Mouse (Mus musculus) 3134 (cell line): Measurements from ENCODE around the gene Gtpbp6.
"Not testable (repeated sequence)": the region's sequence is repeated elsewhere in the genome, so short reads cannot be mapped to it uniquely, and the experiment has no call there.

Experiments
- DNase-seq: peaks from one replicate; pipeline ENCODE4 v3.0.0-alpha.2; 2011; ENCODE audit warnings: low spot score; ENCODE audit not compliant: insufficient read length; ENCODE audit errors: extremely low read depth

The Gtpbp6 gene

DNA sequence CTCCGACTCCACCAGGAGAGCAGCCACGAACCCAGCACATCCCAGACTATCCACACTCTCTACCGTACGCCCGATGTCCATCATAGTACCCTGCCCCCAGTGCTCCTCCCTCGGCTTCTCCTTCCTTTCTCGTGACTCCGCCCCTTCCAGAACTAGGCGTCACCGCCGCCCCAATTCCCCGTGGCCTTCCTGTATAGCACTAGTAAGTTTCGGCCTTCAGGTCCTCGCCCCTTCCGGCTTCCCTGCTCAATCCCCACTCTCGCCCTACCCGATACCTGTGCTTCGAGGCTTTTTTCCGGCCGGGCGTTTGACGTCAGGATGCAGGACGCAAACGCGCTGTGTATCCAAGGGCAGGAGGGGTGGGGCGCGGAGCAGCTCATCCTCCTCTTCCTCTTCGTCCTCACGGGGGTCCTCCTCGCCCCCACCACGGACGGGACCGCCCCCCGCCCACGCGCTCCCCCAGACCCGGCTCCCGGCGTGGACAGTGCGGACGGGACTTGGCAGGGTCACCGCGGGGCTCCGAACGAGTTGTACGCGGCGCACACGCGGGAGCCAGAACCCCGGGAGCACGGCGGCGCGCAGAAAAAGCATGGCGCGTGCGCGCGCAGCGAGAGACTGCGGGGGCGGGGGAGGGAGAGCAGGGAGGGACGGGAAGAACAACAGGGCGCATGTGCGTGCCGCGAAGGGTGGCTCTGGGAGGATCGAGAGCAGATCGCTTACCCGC, at the start of gene Gtpbp6:
Gtpbp6 (minus strand) TSS at position 617 of the 724 bp plus-strand sequence.
- peak; percentile 95 for DNase-seq

DNA sequence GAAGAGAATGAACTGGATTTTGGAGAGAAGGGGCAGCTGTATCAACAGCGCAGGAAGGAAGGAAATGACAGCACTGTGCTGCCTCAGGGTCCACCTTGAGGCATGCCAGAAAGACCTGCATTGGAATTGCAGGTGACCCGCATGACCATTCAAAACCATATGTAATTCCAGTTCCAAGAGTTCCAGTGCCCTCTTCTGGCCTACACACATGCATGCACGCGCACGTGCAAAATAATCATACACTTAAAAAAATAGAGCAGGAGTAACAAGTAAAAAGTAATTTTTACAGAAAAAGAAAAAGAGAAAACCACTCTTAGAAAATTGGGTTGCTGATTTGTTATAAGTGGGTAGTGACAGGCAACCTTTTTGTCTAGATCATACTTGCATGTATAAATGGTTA, 35.0 kb upstream of the Gtpbp6 start:
- no peak for DNase-seq

DNA sequence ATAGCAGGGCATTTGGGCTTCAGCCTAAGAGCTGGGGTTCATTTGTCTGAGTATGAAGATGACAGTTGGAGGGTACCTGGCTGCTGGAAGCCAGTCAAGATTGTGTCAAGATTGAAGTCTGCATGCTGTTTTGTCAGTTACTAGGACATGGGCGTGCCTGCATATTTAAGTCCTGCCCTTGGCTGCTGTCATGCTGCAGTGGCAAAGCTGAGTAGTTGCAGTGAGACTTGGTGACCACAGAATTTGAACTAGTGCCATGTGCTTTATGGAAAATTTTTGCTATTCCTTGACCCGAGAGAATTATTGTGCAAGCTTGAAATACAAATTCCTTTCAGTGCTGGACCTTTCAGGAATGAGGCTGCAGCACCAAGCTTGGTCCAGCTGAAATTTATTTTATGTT, 34.3 kb upstream of the Gtpbp6 start:
- DNase-seq = peak; percentile 35

DNA sequence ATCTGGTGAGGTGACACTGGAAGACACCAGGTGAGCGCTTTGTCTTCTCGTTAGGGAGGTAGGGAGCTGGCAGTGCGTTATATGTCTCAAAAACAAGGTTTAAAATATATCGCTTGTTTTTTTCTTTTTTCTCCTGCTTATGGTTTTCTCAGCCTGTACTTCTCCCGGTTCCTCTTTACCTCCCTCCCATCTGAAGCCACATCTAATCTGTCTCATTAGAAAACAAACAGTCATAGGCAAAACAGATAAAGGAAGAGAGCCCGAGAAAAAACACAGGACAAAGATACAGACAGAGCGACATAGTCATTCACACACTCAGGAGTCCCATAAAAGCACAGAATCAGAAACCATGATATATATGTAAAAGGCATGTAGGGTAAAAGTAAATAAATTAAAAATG, 32.4 kb upstream of the Gtpbp6 start:
- no peak for DNase-seq

DNA sequence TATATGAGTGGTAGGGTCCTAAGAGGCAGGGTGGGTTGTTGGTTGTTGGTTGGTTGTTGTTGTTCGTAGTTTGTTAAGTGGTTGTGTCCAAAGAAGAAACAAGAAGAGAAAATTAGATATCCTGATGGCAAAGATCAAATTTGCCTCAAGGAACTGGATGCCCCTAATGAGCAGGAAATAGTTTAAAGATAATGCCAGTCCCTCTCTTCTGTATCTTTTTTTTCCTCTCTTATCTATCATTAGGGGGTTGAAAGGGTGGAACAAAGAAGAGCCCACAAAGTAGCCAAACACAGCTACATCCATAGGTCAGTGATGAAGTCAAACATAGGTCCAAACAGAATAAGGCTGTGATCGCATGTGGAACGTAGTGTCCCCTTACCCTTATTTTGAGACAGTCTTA, 31.3 kb upstream of the Gtpbp6 start:
- no peak for DNase-seq

DNA sequence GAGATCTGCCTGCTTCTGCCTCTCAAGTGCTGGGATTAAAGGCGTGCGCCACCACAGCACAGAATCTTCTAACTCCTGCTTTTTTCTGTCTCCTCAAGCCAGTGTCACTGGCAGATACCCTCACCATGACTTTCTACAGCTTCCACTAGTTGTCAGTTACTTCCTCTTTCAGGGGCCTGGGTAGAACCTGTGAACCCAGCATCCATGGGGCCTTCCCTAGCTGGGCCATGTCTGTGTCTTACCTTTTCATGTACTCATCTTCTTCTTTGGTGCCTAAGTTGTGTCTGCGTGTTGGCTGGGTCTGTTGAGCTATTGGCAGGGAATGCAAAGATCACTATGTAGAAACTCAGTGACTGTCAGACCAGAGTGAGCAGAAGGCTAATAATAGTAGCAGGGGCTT, 29.8 kb upstream of the Gtpbp6 start:
- no peak for DNase-seq

DNA sequence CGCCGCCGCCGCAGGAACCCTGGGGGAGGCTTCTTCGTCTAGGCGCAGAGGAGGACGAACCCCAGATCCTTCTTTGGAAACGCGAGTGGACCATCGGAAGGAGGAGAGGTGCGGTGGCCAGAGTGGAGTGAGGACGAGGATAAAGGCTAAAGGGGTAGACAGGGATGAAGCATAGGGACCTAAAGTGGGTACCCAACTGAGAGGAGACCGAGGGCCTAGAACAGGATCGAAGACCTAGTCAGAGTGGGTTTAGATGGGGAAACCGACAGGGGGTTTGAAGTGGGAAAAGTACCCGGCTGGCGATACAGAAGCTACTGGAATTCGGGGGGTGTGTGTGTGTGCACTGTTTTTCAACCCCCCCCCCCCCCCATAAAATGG, 28.1 kb upstream of the Gtpbp6 start:
- DNase-seq = no peak

DNA sequence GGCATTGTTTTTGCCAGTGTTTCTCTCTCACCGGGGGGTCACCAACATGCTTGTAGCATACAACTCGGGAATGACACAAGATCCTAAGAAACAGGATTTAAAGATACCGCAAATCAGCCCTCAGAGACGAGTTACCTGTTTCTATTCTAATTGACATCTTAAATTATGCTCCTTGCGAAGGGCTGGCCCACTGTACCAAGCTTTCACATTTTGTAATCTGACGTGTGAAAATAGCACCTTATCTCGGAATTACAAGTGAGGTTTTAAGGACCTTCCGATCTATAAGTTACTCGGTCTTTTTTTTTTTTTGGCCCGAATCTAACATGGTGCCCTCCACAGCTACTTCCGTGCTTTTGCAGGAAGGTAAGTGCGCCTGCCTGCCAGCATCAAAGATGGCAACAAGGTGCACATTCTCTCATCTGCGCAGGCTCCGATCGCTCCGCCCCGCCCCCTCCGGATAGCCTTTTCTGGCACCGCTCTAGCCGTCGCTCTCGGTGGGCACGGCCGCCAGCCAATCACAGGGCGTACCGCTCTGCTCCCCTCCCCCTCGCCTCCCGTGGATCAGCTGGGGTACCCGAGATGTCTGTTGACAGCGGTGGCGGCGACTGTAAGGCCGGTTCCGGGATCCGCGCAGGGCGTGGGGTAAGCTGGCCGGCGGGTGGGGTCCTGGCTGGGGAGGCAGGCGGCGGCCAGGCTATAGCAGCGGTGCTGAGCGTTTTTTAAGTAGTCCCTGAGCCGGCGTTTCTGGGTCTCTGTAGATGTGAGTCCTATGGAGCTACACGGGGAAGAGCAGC, 27.5 kb upstream of the Gtpbp6 start, which contains the start of gene Chfr:
Chfr (plus strand) TSS at position 550 of the 794 bp plus-strand sequence.
- DNase-seq = peak; percentile 98

DNA sequence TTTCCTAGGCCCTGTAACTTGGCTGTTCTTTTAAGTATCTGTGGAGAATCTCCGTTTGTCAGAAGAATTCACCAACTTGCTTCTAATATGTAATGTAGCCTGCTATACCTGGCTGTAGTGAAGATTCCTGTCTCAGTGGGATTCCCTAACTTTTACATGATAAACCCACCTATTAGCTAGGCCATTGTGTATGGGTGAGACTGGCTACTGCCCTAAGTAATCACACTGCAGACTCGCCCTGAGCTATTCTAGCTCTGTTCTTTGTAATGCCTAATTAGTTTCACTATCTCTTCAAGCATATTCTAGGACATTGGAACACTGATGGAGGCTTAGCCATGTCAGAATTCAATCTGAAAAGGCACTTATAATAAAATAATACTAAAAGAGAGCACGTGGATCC, 14.4 kb upstream of the Gtpbp6 start:
- not testable (repeated sequence) for DNase-seq

DNA sequence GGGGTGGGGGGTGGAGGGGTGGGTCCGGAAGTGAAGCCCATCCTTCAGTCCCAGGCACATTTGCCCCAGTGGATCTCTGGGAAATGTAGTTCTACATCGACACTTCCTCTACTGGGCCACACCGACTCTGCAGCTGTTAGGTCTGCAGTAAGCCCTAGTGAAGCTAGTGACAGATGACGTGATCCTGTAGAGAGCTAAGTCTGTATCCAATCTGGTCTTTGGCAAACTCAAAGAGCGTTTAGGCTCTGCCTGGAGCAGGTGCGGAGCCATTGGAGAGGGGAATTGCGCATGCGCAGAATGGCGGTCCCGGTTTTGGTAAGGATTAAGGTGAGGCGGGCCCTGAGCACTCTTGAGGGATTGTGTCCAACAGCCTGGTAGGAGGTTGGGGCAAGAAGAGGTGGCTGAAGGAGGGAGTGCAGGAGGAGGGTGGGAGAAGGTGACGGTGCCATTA, 2.0 kb upstream of the Gtpbp6 start, which contains the start of gene Zfp605:
Zfp605 (plus strand) TSS at position 102 of the 451 bp plus-strand sequence.
- DNase-seq = peak; percentile 44

DNA sequence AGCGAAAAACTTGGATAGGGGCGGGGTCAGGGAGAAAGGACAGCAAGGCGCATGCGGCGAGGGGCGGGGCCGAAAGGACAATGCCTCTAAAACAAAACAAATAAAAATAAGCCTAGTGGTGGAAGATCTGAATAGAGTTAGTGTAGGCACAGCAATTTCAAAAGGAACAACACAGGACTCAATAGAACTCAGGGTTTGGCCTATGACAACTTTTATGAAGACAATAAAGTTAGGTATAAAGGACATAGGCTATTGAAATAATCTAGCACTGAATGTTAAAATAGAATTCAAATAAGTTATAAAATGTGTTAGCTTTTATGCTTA, 270 bp upstream of the Gtpbp6 start:
- DNase-seq = no peak

DNA sequence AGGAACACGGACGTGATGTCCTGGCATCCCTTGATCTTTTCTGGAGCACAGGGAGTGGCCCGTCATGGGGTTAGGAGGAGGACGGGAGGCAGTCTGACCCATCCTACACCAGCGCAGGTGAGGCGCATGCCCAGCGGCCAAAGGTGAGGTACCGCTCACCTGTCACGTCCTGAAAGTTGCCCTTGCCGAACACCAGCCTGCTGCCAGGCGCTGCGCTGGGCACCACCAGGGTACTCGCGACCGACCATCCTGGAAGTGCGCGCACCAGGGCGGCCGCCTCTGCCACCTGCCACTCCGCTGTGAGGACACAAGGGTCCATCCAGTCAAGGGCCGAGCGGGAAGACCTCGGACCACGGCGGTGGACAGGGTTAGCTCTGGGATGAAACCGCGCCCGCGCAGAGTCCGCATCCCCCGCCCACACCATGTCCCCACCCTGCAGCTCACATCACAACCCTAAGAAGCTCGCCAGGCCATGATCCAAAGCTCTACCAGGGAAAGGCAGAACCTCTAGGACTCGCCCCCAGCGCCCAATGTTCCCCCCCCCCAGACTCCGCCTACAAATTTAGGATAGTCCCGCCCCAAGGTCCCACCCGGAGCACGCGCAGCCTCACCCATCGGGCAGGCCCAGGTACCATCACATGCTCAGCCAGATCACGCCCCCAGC, 964 bp downstream of the Gtpbp6 start:
- DNase-seq = no peak

DNA sequence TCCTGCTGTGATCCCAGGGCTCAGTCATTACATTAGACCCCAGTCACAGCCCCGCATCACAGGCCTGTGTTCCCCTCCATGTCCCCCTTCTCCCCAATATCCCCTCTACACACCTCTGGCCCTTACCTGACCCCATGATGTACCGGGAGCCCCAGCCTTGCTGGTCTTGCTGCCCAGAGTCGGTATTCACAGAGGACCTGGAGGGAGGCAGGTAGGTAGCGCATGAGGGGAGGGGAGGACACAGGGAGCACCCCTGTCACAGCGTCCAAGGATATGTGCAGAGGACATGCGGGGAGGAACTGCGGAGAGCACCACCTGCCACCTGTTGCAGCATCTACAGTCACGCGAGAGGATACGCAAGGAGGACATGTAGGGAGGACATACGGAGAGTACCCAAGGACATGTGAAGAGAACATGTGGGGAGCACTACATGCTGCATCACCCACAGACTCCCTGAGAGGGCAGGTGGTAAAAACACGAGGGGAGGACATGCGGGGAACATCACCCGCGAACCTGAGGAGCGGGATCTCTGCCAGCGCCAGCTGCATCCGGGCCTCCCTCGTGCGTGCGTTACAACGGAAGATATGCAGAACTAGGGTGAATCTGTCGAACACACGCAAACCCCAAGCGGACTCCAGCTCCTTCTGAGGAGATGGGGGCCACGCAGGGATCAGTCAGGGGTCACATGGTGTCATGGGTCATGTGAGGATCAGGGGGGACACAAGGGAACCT, 1.7 kb downstream of the Gtpbp6 start:
- no peak for DNase-seq

DNA sequence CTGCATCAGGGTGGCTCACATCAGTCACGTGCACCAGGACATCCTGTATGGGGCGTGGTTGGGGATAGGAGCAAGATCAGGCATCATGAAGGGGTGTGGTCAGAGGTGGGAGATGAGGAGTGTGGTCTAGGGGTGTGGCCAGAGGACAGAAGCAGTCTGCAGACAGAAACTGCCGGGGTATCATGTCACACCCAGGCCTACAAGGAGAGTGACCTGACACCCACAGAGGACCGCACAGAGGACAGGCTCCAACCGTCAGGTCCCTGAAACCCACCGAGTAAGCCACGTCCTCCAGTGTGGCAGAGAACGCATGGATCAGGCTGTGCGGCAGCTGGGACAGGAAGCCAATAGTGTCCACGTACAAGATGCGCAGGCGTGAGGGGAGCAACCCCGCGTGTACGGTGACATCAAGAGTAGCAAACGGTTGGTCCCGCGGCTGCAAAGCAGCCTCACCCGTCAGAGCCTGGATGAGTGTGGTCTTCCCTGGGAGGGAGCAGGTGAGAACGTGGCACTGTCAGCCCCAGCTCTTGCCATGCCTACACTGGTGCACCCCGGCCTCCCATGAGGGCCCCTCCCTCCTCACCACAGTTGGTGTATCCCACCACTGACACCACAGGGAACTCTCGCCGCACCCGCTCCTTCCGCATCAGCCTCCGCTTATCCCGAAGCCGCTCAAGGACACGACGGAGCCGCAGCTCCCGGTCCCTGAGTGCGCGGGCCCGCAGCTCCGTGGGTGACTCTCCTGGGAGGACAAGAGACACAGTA, 3.2 kb downstream of the Gtpbp6 start:
- DNase-seq = no peak

DNA sequence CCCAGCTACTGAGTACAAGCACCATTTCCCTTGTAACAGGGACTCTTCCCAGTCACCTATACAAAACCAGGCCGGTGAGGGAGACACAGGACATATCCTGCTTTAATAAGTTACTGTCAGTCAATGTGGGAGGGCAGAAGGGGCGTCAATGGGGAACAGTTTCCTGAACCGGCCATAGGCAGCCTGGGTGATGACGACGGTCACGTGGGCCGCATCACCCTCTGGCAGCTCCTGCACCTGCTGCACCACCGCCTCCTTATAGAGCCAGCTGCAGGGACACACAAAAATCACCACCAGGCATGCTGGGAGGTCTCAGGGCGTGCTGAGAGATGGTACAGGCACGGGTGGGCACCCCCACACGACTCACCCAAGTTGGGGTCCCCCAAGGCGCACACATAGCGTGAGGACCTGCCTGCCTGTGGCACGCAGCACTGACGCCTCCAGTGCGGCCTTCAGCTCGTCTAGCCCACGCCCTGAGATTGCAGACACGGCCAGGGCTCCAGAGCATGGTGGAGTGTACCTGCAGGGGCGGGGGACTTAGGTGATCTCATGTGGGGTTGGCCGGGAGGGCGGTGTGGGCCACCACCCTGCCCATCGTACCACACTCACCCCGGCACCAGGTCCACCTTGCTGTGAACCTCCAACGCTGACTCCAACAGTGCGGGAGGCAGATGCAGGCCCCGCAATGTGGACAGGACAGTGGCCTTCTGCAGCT, 3.9 kb downstream of the Gtpbp6 start:
- DNase-seq = peak; percentile 13

DNA sequence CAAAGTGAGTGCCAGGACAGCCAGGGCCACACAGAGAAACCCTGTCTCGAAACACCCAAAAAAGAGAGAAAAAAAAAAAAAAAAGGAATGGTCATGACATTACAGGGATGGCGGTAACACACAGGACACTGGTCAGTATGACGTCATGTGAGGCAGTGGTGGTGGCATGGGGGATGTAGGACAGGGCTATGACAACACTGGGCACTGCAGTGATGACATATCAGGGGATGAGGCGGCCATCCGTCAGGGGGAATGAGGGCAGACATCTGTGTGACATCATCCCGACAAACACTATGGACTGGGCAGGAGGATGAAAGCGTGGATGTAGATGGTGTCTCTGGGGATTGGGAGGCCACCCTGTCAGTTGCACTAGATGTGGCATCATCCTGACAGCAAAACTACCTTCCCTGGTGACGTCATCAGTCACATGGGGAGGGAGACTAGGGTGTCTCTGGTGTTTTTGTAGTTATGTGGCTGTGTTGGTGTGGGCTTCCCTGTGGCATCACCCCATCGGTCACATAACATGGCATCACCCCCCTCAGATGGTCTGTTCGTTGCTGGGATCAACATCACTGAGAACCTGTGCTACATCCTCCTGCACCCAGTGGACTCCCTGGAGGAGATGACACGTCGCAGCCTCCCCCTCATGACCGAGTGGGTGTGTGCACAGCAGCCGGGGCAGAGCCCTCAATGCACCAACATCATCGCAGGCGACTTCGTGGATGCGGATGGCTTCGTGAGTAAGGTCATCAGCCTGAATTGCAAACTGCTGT, 5.0 kb downstream of the Gtpbp6 start:
- DNase-seq = no peak

DNA sequence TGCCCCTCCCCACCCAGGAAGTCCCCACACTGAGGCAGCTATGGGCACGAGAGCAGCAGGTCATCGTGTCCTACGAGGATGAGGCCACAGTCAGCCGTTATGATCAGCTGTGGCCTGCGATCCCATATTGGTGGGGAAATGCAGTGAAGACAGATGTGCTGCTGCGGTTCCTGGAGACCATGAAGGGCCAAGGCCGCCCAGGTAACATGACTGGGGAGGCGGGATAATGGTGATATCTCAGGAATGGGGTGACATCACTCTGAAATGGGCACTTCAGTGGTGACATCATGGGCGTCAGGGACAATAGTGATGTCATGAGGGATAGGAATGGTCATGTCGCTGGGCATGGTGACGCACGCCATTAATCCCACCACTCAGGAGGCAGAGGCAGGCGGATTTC, 5.6 kb downstream of the Gtpbp6 start:
- DNase-seq = no peak

DNA sequence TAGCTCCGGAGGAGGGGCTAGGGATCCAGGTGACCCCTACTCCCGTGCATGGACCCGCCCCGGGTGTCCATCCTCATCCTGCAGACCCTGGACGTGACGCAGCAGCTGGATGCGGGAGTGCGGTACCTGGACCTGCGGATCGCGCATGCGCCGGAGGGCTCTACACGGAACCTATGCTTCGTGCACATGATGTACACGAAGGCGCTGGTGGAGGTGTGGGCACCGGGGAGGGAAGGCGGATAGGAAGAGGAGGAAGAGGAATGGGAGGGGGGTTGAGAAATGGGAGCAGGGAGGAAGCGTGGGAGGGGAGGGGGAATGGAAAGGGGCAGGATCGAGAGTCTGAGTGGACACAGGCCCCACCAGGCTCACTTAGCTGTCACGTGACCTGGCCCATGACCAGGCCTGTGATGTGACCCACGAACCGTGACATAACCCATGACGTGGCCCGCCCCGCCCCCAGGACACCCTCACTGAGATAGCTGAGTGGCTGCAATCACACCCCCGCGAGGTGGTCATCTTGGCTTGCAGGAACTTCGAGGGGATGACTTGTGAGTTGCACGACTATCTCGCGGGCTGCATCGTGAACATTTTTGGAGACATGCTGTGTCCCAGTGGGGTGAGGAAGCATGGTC, 6.2 kb downstream of the Gtpbp6 start:
- peak; percentile 23 for DNase-seq
